Mouse (Mus musculus) granulocyte monocyte progenitor cell, adult 5-6 weeks (primary cell): ENCODE measurements at regions not wholly inside any gene's neighbourhood (a gene's known extent, or its start where the extent isn't known, plus 50 kb on each side); places are given as distances from the start of the nearest gene placed in this dataset.
"Not testable (repeated sequence)": the region's sequence is repeated elsewhere in the genome, so short reads cannot be mapped to it uniquely, and the experiment has no call there.

Experiments
- ATAC-seq: replicated peaks from 2 replicates; pipeline ENCODE4 v1.8.0; 2016; ENCODE audit warnings: mild to moderate bottlenecking, moderate TSS enrichment, inconsistent platforms; ENCODE audit not compliant: poor library complexity, severe bottlenecking

DNA sequence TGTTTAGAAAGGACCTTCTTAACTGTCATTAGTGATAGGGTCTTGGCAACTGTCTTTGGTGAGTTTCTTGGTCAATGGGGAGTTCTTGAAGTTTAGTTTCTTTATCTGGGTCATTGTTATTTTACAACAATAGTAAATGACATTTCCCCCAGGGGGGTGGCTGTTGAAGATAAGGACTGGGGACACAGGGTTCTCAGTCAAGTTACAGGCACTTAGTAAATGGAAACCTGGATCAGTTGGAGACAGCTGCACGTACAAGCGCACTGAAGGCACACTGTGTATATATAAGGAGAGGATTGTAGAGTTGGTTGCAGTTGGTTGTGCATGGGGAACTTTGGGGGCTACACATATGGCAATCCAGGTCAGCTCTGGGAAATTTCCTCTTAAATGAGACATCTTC, 169.2 kb upstream of the Serp2 start:
- no peak for ATAC-seq

GRCm38 (mm10) chr14:76725231-76725630, 168.5 kb upstream of the Serp2 start:
- ATAC-seq, result not testable (repeated sequence)

GRCm38 (mm10) chr14:76724826-76725225, 168.1 kb upstream of the Serp2 start:
- no peak for ATAC-seq

DNA sequence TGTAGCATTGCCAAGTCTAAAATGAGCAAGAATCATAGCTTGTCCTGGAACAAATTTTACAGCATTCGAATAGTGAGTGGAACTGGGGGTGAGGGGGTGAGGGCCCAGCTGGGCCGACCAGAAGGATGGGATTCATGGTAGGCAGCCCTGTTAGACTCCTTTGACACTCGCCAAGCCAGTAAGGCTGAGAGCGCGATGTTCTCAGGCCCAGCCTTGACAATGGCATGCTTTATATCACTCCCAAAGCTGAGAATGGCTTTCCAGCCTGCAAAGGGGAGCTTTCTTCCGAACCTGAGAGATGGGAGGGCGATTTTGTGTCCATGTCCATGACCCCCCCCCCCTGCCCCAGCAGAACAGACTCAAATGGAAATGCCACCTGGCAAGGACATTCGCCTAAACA, 167.7 kb upstream of the Serp2 start:
- no peak for ATAC-seq

DNA sequence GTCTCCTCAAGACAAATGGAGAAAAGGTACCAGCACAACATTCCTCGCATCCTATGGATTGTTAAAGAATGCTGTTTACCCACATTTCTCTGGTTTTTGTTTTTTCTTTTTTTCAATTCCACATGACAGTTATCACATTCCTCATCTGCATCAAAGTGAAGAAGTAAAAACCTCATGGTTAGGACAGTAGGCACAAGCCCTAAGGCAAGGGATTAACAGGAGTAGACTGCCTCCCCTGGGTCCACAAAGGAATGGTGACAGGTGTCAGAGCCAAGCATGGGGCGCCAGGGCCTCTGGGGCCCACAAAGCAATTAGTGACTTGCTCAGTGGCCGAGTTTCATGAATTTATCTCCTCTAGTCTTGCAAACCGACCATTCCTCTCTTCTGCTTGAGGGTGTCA, 166.9 kb upstream of the Serp2 start:
- no peak for ATAC-seq

DNA sequence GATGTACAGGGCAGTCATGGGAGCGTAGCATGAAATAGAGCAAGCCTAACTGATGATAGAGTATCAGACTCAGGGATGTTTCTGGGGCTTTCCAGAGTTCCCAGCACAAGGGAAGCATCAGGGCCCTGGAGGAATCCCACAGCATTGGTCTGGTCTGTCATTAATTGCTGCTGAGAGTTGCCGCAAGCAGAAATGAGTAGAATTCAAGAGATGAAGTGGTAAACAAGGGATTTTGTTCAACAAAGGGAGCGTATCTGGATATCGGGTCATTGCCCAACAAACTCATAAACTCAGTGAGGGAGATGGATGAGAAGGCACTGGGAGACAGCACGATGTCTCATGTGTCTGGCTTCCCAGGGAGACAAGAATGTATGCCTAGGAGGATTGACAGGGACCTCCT, 165.6 kb upstream of the Serp2 start:
- ATAC-seq, result no peak

- ATAC-seq, result no peak
Measured at GRCm38 (mm10) chr14:76721751-76722150, 165.1 kb upstream of the Serp2 start.

- no peak for ATAC-seq
Measured at GRCm38 (mm10) chr14:76717081-76717480, 160.4 kb upstream of the Serp2 start.

GRCm38 (mm10) chr14:76714727-76715126, 158.0 kb upstream of the Serp2 start:
- peak; percentile 40 for ATAC-seq

GRCm38 (mm10) chr14:76713946-76714345, 157.3 kb upstream of the Serp2 start:
- no peak for ATAC-seq

DNA sequence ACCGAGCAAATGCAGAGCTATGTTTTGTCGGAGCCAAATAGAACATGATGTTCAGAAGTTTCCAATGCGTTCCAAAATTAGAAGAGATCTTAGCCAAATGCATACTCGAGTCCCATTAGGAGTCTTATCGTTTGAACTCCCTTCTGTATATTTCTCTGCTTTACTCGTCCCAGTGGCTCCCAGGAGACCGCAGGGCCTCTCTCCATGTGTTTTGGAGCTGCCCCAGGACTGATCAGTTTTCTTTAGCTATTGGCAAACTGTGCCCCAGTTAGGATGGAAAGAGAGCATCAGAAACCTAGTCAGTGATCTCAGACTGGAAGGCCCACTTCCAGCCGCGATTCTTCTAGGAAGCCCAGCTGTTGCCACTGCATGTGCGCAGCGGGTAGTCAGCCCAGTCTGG, 152.0 kb upstream of the Serp2 start:
- ATAC-seq, result no peak

DNA sequence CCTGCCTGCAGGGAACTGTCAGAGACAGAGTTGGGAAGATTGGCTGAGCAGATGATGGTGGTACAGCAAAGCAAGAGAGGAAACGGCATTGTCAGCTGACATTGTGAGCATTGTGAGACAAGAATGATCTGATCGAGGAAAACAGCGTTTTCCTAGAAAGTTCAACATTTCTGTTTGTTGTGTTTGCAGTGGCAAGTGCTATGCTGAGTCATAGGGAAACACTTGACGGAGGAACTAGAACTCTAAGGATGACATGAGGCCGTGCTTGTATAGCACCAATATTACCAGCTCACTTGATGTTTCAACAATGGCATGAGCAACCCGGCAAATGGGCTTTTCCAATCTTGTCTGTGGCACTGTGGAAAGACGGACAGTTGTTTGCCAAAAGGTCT, 146.7 kb upstream of the Serp2 start:
- 0 out of 2 replicates have a peak, but pooled peaks have one; percentile 20 for ATAC-seq

DNA sequence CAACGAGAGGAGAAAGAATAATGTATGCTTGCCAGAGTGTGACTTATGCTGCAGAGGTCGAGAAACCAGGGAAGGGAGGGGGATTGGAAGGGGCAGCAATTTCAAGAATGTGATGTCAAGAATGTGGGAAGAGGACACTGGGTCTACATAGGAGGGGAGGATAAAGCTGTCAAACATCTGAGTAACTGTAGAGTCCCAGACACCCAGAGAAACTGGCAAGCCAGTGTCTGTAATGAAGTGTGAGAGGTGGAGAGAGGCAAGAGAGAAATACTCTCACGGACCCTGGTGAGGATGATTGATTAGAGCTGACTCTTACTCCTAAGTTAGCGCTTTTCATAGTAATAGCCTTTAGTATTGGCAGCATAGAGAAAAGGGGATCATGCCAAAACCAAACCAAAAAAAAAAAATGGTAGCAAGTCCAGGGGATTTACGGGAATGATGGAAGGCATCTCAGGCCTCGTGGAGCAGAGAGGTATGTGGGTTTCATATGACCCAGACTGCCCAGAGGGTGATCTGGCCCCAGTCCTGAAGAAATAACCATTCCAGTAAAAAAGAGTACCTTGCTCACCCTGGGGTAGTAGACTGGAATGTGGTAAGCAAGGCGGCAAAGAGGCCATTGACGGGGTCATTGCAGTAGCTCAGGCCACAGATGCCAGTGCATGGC, 146.2 kb upstream of the Serp2 start:
- ATAC-seq, result no peak

DNA sequence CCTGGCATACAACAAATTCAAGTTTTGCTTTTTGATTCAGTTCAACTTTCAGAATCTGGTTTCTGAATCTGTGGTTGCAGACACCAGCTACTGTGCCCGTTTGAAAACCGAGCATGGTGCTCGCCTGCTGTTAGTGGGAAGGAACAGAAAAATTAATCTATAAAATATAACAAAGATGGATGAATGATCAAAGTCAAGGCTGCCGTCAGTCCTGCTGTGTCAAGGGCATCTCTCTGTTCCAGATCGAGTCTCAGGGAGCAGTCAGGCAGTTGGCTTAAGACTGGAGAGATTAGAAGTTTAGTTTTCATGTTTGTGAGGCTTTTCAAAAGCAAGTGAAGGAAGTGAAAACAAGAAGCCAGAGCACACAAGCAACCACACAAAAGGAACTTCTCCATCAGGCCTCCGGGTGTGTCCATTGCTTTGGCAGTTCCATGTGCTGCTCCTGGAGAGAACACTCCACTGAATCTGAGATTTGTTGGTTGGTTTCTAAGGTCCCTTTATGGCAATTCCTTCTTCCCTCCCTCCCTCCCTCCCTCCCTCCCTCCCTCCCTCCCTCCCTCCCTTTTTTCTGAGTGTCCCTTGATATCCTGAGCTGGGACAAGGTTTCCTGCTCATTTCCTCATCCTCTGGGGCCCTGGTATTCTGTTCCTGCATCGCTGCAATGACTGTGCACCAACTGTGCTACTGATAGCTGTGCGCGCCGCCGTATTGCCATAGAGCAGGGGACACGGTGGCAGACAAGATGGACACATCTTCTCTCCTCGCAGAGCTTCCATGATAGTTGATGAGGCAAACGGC, 145.4 kb upstream of the Serp2 start:
- ATAC-seq, result peak; percentile 64

GRCm38 (mm10) chr14:76701304-76701703, 144.6 kb upstream of the Serp2 start:
- no peak for ATAC-seq

DNA sequence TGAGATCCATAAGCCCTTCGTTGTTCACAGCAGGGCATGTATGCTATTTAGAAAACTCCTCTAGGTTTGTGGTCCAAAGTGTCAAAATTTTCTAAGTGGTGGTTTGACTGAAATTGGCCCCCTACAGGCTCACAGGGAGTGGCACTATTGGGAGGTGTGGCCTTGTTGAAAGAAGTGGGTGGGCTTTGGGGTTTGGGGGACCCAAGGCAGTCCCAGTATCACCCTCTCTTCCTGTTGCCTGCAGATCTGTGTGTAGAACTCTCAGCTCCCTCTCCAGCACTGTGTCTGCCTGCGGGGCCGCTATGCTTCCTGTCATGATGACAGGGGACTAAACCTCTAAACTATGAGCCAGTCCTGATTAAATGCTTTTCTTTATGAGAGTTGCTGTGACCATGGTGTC, 144.1 kb upstream of the Serp2 start:
- no peak for ATAC-seq

GRCm38 (mm10) chr14:76700190-76700589, 143.5 kb upstream of the Serp2 start:
- ATAC-seq, result no peak

DNA sequence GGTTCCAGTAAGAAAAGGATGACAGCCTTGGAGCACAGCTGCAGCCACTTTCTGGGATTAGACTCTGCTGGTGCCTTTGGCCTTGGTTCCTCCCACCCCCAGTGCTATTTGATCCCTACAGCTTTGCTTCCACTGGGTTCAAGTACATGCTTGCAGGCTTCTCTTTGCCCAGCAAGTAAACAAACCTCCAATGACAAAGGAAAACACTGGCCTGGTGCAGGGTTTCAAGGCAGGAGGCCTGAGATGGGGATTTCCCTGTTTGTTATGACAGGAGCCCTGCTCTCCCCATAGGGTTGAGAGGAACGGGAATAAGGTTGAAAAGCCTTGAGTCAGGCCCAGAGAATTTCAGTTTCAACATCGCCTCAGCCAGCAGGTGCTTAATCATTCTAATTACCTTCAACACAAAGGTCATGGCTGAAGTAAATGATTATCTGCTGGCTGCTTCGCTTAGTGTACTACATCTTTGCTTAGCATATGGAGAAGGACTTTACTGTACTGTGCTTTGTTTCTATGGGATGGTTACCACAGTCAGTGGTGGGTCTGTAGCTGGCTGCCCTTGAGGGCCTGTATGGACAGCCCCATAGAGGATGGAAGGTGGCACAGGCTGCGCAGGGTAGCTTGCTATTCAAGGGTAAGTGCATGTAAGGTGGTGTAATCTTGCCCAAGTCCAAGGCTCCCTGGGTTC, 142.2 kb upstream of the Serp2 start:
- ATAC-seq, result no peak

- peak; percentile 12; the same call in 1 of the 2 replicates for ATAC-seq
Measured at GRCm38 (mm10) chr14:76696729-76697128, 140.0 kb upstream of the Serp2 start.

DNA sequence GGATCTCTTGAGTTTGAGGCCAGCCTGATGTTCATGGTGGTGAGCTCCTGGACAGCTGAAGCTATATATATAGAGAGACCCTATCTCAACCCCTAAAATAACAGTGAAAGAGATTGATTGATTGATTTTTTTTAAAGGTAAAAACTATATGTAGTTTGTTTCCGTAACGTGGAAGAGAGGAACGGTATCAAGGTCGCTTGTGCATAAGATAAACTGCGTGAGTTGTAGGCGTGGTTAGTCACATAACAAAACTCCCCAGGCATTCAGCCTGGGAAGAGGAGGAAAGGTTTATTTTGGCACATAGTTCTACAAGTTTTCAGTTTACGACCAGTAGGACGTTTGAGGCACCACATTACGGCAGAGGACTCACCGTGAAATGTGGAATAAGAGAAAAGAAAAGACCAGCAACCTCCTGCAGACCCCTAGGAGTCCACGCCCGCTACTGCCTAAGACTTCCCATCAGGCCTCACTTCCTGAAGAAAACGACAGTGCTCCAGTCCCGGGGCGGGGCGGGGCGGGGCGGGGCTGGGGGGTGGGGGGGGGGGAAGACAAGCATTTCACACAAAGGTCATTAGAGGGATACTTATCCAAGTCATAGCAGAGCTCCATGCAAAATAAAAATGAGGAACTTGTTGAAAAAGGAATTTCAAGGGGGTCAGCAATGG, 139.1 kb upstream of the Serp2 start:
- ATAC-seq, result peak; percentile 11

DNA sequence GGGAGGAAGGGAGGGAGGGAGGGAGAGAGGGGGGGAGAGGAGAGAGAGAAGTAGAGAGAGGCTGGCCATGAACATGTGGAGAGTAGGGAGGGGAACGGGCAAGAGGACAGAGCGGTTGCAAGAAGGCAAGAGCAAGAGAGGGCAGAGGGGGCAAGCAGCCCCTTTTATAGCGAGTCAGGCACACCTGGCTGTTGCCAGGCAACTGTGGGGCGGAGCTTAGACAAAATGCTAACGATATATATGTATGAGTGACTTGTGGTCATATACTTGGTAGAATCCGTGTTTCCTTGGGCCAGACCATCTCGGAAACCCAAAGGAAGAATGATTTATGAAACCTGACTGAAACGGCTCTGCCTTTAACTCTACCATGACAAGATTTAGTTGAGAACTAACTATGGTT, 138.2 kb upstream of the Serp2 start:
- no peak for ATAC-seq
